Mouse (Mus musculus) frontal cortex, adult (tissue): ENCODE results near the gene Mageb4.
"Not testable (repeated sequence)": the region's sequence is repeated elsewhere in the genome, so short reads cannot be mapped to it uniquely, and the experiment has no call there.

Source experiments
- ATAC-seq: cut with Nextera tagmentation; 2 replicates; pipeline ENCODE4 v1.9.2; 2017; ENCODE audit warnings: mild to moderate bottlenecking, moderate library complexity, mixed read lengths; ENCODE audit not compliant: low TSS enrichment

Gene Mageb4

DNA sequence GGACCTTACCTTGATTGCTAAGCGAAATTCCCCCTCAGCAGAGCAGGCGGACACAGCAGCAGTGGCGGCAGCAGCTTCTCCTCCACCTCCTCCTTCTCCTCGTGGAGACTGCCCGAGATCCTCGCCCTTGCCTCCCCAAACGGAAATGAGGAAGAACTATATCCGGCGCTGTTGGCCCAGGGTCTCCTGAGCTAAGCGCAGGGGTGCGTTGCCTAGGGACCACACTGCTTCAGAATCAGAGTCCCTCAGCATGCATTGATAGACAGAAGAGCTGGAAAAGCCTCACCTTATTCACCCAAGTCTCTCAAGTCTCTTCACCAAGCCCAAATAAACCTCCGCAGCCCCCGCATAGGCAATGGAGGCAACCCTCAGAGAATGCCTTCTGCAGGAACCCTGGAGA lies at the start of gene Mageb4:
TSS of gene Mageb4 (minus strand) at position 101 of the 400 bp plus-strand sequence.
- not testable (repeated sequence) for ATAC-seq

DNA sequence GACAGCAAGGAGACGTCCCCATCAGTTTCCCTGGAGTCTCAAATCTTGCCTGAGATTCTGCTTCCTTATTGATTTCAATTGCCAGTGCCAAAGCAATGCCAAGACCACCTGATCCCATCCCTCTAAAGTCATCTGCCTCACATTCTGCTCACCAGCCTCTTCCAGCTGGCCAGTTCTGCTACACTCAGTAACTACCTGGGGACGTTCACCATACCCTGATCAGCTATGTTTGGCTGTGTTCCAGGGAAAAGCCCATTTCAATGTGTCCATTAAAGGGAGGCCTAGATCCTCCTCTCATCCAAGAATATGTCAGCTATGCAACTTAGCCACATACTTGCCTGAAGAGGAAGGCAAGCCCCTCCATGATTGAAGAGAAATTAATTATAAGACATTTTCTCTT lies 20.3 kb downstream of the Mageb4 start:
- not testable (repeated sequence) for ATAC-seq

DNA sequence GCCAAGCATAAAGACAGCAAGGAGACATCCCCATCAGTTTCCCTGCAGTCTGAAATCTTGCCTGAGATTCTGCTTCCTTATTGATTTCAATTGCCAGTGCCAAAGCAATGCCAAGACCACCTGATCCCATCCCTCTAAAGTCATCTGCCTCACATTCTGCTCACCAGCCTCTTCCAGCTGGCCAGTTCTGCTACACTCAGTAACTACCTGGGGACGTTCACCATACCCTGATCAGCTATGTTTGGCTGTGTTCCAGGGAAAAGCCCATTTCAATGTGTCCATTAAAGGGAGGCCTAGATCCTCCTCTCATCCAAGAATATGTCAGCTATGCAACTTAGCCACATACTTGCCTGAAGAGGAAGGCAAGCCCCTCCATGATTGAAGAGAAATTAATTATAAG lies 58.9 kb downstream of the Mageb4 start:
- not testable (repeated sequence) for ATAC-seq

DNA sequence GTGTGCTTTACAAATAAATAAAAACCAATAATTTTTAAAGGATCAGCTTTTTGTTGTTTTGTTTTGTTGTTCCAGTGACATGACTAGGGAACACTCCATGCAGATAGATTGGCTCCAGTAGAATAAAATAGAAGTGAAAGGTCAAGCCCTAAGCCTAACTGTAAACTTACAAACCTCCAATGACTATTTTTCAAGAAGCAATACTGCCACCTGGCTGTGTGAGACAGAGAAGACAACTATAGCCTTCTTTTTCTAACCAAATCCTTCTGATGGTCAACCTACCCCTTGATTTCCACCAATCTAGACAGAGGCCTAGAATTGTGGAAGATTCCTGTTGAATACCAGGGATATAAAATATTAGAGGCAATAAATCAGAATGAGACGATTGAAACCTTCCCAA lies 67.6 kb downstream of the Mageb4 start:
- ATAC-seq, result no peak
